Mouse (Mus musculus) MEL (cell line): ENCODE measurements around the gene Esr1.
A peak's percentile ranks its signal among the peaks of the same experiment; 100 is the strongest.

Experiments used
- CHD1 ChIP-seq: IDR thresholded peaks from 2 replicates; pipeline ENCODE4 v1.6.1; 2012; ENCODE audit warnings: low read depth, mild to moderate bottlenecking, inconsistent platforms, low read length, improper control_type of control experiment
- CTCF ChIP-seq, 3 experiments: IDR thresholded peaks in 2 of 3; conservative IDR thresholded peaks in 1 of 3; 2 replicates each; pipeline ENCODE4 v1.5.1; 2011 to 2012; ENCODE audit warnings: low read length in 3 of 3, low read depth in 2 of 3, mild to moderate bottlenecking in 2 of 3, improper control_type of control experiment in 1 of 3, inconsistent platforms in 1 of 3, mixed read lengths in 1 of 3, moderate library complexity in 1 of 3; ENCODE audit not compliant: control insufficient read depth in 1 of 3, insufficient read depth in 1 of 3, poor library complexity in 1 of 3, severe bottlenecking in 1 of 3
- EP300 ChIP-seq, 2 experiments: IDR thresholded peaks; 2 replicates each; pipeline ENCODE4 v1.6.1; 2011; ENCODE audit warnings: improper control_type of control experiment in 2 of 2, low read length in 2 of 2, low read depth in 1 of 2, mild to moderate bottlenecking in 1 of 2
- GABPA ChIP-seq: IDR thresholded peaks from 2 replicates; pipeline ENCODE4 v1.6.1; 2012; ENCODE audit warnings: low read depth, mild to moderate bottlenecking, inconsistent platforms, low read length, improper control_type of control experiment, moderate library complexity
- GATA1 ChIP-seq: IDR thresholded peaks from 2 replicates; pipeline ENCODE4 v1.6.1; 2011; ENCODE audit warnings: low read depth, low read length, improper control_type of control experiment
- MAX ChIP-seq: IDR thresholded peaks from 2 replicates; pipeline ENCODE4 v1.6.1; 2011; ENCODE audit warnings: low read length, improper control_type of control experiment
- MXI1 ChIP-seq: IDR thresholded peaks from 2 replicates; pipeline ENCODE4 v1.6.1; 2011; ENCODE audit warnings: mild to moderate bottlenecking, low read depth, low read length, improper control_type of control experiment
- POLR2A ChIP-seq, 2 experiments: IDR thresholded peaks; 2 replicates each; pipeline ENCODE4 v1.6.1; 2011 to 2012; ENCODE audit warnings: low read length in 2 of 2, mild to moderate bottlenecking in 2 of 2, control low read depth in 1 of 2, improper control_type of control experiment in 1 of 2, low read depth in 1 of 2, moderate library complexity in 1 of 2; ENCODE audit not compliant: control insufficient read depth in 1 of 2, insufficient read depth in 1 of 2, poor library complexity in 1 of 2
- RCOR1 ChIP-seq: IDR thresholded peaks from 2 replicates; pipeline ENCODE4 v1.6.1; 2012; ENCODE audit warnings: low read depth, mild to moderate bottlenecking, inconsistent platforms, low read length, improper control_type of control experiment
- SIN3A ChIP-seq: IDR thresholded peaks from 2 replicates; pipeline ENCODE4 v1.6.1; 2012; ENCODE audit warnings: low read length, improper control_type of control experiment, inconsistent platforms
- SMC3 ChIP-seq: IDR thresholded peaks from 2 replicates; pipeline ENCODE4 v1.6.1; 2011; ENCODE audit warnings: low read depth, low read length, improper control_type of control experiment
- TCF12 ChIP-seq: IDR thresholded peaks from 2 replicates; pipeline ENCODE4 v1.6.1; 2014; ENCODE audit warnings: low read depth, mild to moderate bottlenecking, inconsistent platforms, low read length, improper control_type of control experiment, moderate library complexity
- USF1 ChIP-seq: IDR thresholded peaks from 2 replicates; pipeline ENCODE4 v1.6.1; 2014; ENCODE audit warnings: low read depth, mild to moderate bottlenecking, inconsistent platforms, low read length, improper control_type of control experiment, moderate library complexity
- ZKSCAN1 ChIP-seq: IDR thresholded peaks from 2 replicates; pipeline ENCODE4 v1.6.1; 2012; ENCODE audit warnings: low read depth, mild to moderate bottlenecking, inconsistent platforms, low read length, improper control_type of control experiment, moderate library complexity

GRCm38 (mm10) chr10:4612313-4613036 is 1.1 kb downstream of the Esr1 start:
- TF ChIP-seq MXI1 (peak; percentile 84), MAX (peak; percentile 83), CTCF (IDR thresholded peaks at IDR 0.05 in 2 of 3, conservative IDR thresholded peaks at IDR 0.05 in 1 of 3; ENCODE audit: control insufficient read depth in 1 of 3, insufficient read depth in 1 of 3, low read depth in 2 of 3, low read length in 3 of 3, poor library complexity in 1 of 3, severe bottlenecking in 1 of 3) (no peak), USF1 (no peak), GATA1 (peak; percentile 58), GABPA (no peak), POLR2A (IDR thresholded peaks at IDR 0.05; ENCODE audit: control insufficient read depth in 1 of 2, insufficient read depth in 1 of 2, low read depth in 1 of 2, low read length in 2 of 2, poor library complexity in 1 of 2) (peak in 1 of 2 experiments; percentile 81; a peak in 2 of 4 replicates), RCOR1 (peak; percentile 29; the same call in 1 of the 2 replicates), EP300 (IDR thresholded peaks at IDR 0.05; ENCODE audit: low read depth in 1 of 2, low read length in 2 of 2) (peak; percentile 37 to 56; a peak in 3 of 4 replicates), SIN3A (peak; percentile 81), CHD1 (no peak), SMC3 (peak; percentile 25; the same call in 1 of the 2 replicates), TCF12 (no peak), ZKSCAN1 (no peak)
